Comparison of ENCODE assay signal across 8 mouse cellular contexts in genomic region chrX:81073834-81074233, GRCm38 (mm10). TPM values are rescaled to one million over a fixed set of nuclear protein-coding genes. Genes with fewer than 3 reads are reported as not detected.
DNase-seq lines count a peak whose midpoint lies in the region; ATAC-seq lines count a peak whose summit lies in the region.

No protein-coding gene starts in this region.

- ATAC-seq in lung, embryonic 16.5 days (ENCODE audit: low read depth): no peak
- ATAC-seq in hindbrain, embryonic 14.5 days (ENCODE audit: low FRiP score): no peak
- ATAC-seq in neural tube, embryonic 14.5 days (ENCODE audit: low read depth): no peak

- 44% methylated on average over 4 of the region's 4 CpGs for whole genome bisulfite sequencing in lung, embryonic 16.5 days
- 31% methylated on average over 4 of the region's 4 CpGs for WGBS in hindbrain, embryonic 14.5 days
- WGBS in neural tube, embryonic 14.5 days: 28% methylated on average over 4 of the region's 4 CpGs

- H3K9ac ChIP-seq in lung, embryonic 16.5 days (ENCODE audit: low read length): no peak overlapping the region
- H3K9ac ChIP-seq in hindbrain, embryonic 14.5 days: no peak overlapping the region
- H3K9ac ChIP-seq in neural tube, embryonic 14.5 days (replicated peaks; ENCODE audit: low read depth, low read length): no peak overlapping the region

- H3K4me2 ChIP-seq in lung, embryonic 16.5 days (ENCODE audit: low read depth, low read length): peak overlapping the region; percentile 52
- peak overlapping the region; percentile 59 for H3K4me2 ChIP-seq in hindbrain, embryonic 14.5 days (replicated peaks)
- peak overlapping the region; percentile 50 for H3K4me2 ChIP-seq in neural tube, embryonic 14.5 days (ENCODE audit: low read depth, low read length)

- H3K27me3 ChIP-seq in lung, embryonic 16.5 days (ENCODE audit: control insufficient read depth, insufficient read depth, low read depth, low read length): no peaks in the 10 kb centered on the region
- no peaks in the 10 kb centered on the region for H3K27me3 ChIP-seq in hindbrain, embryonic 14.5 days (ENCODE audit: control insufficient read depth, insufficient read depth, low read length)
- H3K27me3 ChIP-seq in neural tube, embryonic 14.5 days (ENCODE audit: control insufficient read depth, insufficient read depth, low read length): no peaks in the 10 kb centered on the region

- DNase-seq in heart, adult 18-20 months: peak; percentile 10 to 21
- DNase-seq in heart, postnatal 4 days: no peak
- no peak for DNase-seq in lung, adult 18-20 months
- DNase-seq in hindbrain, embryonic 14.5 days (ENCODE audit: low spot score): no peak
- DNase-seq in yolk sac, embryonic 10.5 days (ENCODE audit: low spot score): no peak
- no peak for DNase-seq in adrenal gland, postnatal 14 days

- no peaks in the 10 kb centered on the region for H3K9me3 ChIP-seq in lung, embryonic 16.5 days (ENCODE audit: control insufficient read depth, low read length)
- no peaks in the 10 kb centered on the region for H3K9me3 ChIP-seq in hindbrain, embryonic 14.5 days (ENCODE audit: control insufficient read depth, low read length)
- no peaks in the 10 kb centered on the region for H3K9me3 ChIP-seq in neural tube, embryonic 14.5 days (ENCODE audit: control insufficient read depth, low read length)

- no peak overlapping the region for H3K27ac ChIP-seq in lung, embryonic 16.5 days (ENCODE audit: low read length)
- no peak overlapping the region for H3K27ac ChIP-seq in hindbrain, embryonic 14.5 days
- no peak overlapping the region for H3K27ac ChIP-seq in neural tube, embryonic 14.5 days (ENCODE audit: low read depth, low read length)

- H3K4me3 ChIP-seq in lung, embryonic 16.5 days (ENCODE audit: low read length): 0 out of 2 replicates have a peak overlapping the region, but pooled peaks have one; percentile 3
- peak overlapping the region; percentile 68 for H3K4me3 ChIP-seq in hindbrain, embryonic 14.5 days (replicated peaks; ENCODE audit: low read length)
- peak overlapping the region; percentile 57 for H3K4me3 ChIP-seq in neural tube, embryonic 14.5 days (ENCODE audit: low read depth, low read length)

- no peaks in the 10 kb centered on the region for H3K36me3 ChIP-seq in lung, embryonic 16.5 days (ENCODE audit: control insufficient read depth, insufficient read depth, low read length)
- no peaks in the 10 kb centered on the region for H3K36me3 ChIP-seq in hindbrain, embryonic 14.5 days (replicated peaks; ENCODE audit: control insufficient read depth, insufficient read depth)
- no peaks in the 10 kb centered on the region for H3K36me3 ChIP-seq in neural tube, embryonic 14.5 days (ENCODE audit: control insufficient read depth, insufficient read depth, low read length)

- H3K4me1 ChIP-seq in lung, embryonic 16.5 days (replicated peaks; ENCODE audit: control insufficient read depth, insufficient read depth, low read length): no peaks in the 10 kb centered on the region
- no peaks in the 10 kb centered on the region for H3K4me1 ChIP-seq in hindbrain, embryonic 14.5 days (replicated peaks; ENCODE audit: control insufficient read depth, insufficient read depth, low read length)
- H3K4me1 ChIP-seq in neural tube, embryonic 14.5 days (ENCODE audit: control insufficient read depth, insufficient read depth, low read length): no peaks in the 10 kb centered on the region

RNA-seq across cellular contexts. Expression of gene Tmem47, which starts 3.3 kb away (rescaled TPM):
- total RNA-seq in heart, adult 18-20 months (2021): 10 to 100 TPM; 17.1 to 28.7 TPM
- total RNA-seq in heart, postnatal 4 days (2021): 10 to 100 TPM; 35.0 to 41.9 TPM
- polyA plus RNA-seq in lung, embryonic 16.5 days (2015; fragmentation: Nextera tagmentation; extraction: Ambion mirVana): 17.9 and 22.6 TPM in 2 replicates
- polyA plus RNA-seq in hindbrain, embryonic 14.5 days (2014; fragmentation: Nextera tagmentation; extraction: Ambion mirVana): 28.7 and 30.2 TPM in 2 replicates
- 24.9 and 28.2 TPM in 2 replicates for polyA plus RNA-seq in neural tube, embryonic 14.5 days (2014; fragmentation: Nextera tagmentation; extraction: Ambion mirVana)
- total RNA-seq in adrenal gland, postnatal 14 days (2021): 17.1 and 21.0 TPM in 2 replicates

Comparison
In these comparisons a context has a peak if more than half of its experiments do, and no peak if none do; other contexts are left out.
1. DNase-seq: peak in heart, adult 18-20 months (2 of 2); none in heart, postnatal 4 days (single experiment), lung, adult 18-20 months (0 of 2), hindbrain, embryonic 14.5 days (single experiment), yolk sac, embryonic 10.5 days (single experiment) and adrenal gland, postnatal 14 days (single experiment).
2. H3K4me3 ChIP-seq: peak in every context shown above with its lines; median percentile 68 in hindbrain, embryonic 14.5 days; 57 in neural tube, embryonic 14.5 days; 3 in lung, embryonic 16.5 days.
3. Peak in every context shown above with its lines, with median percentiles within 50 percentile points of each other: H3K4me2 ChIP-seq.